Mouse (Mus musculus): ENCODE data around the gene Ccdc69.

DNA sequence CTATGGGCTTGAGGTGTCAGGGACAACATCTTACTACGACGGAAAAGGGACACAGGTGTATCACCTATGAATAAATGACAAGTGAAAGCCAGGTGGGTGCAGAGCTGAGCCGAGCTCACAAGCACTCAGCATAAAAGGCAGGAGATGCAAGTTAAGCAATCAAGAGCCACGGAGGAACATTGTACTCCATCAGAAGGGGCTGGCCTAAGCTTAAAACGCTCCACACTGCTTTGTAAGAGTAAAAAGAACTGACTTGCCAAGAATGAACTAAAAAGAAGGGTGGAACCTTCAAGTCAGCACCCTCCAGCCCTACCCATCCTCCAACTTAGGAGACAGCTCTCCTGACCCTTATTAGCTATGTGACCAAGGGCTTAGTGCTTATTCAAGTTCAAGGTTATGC, 55.4 kb downstream of the Ccdc69 start:
- TF ChIP-seq CTCF (IDR thresholded peaks at IDR 0.05; ENCODE audit: low read depth) = no peak
- no peak for TF ChIP-seq EP300 (IDR thresholded peaks at IDR 0.05; ENCODE audit: low read depth)

Measured in heart, postnatal 0 days (tissue).